Mouse (Mus musculus): ENCODE measurements at regions not wholly inside any gene's neighbourhood (a gene's known extent, or its start where the extent isn't known, plus 50 kb on each side); places are given as distances from the start of the nearest gene placed in this dataset.

DNA sequence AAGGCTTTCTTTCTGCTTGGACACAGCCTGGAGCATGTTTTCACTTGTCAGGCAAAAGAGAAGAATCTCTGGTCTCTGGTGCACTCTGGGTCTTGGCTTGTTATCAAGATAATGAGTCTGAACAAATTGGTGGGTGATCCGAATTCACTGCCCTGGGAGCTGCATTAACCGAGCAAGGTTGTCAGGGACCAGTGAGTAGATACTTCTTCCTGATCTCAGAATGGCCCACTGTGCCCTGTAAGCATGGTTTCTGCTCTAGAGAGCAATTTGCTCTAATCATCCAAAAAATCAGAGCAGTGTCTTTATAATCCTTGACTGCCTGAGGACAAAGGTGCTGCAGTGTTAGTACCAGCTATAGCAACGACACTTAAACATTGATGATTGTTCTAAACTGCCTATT lies 97.2 kb upstream of the 1500015O10Rik start:
- no peak for TF ChIP-seq CTCF (IDR thresholded peaks at IDR 0.05; ENCODE audit: extremely low read depth, insufficient read depth, low read length)
- no peak for TF ChIP-seq POLR2A (IDR thresholded peaks at IDR 0.05; ENCODE audit: extremely low read depth, insufficient read depth, low read length)
- H3K4me3 ChIP-seq (ENCODE audit: insufficient read depth, low read length), result no peak overlapping the region
- no peak overlapping the region for H3K27ac ChIP-seq (ENCODE audit: insufficient read depth, low read length)
- no peaks in the 10 kb centered on the region for H3K4me1 ChIP-seq (ENCODE audit: control insufficient read depth, insufficient read depth, low read length)

DNA sequence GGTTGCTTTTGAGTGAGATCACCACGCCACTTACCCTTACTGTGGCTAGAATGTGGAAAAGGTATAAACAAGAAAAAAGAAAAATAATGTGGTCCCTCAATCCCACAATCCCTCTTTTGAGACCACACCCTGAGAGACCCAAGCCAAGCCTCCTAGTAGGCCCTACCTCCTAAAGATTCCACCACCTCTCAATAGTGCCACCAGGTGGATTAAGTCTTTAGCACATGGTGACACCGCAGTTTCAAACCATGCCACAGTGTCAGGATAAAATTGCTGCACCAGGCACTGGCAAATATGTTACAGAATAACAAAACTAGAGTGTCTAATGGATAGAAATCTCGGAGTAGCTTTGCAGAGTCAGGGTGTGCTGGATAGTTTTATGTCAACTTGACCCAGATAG lies 94.7 kb upstream of the 1500015O10Rik start:
- H3K4me3 ChIP-seq (ENCODE audit: insufficient read depth, low read length), result no peak overlapping the region
- no peak overlapping the region for H3K27ac ChIP-seq (ENCODE audit: insufficient read depth, low read length)
- TF ChIP-seq CTCF (IDR thresholded peaks at IDR 0.05; ENCODE audit: extremely low read depth, insufficient read depth, low read length) (peak; percentile 50), POLR2A (IDR thresholded peaks at IDR 0.05; ENCODE audit: extremely low read depth, insufficient read depth, low read length) (no peak)
- H3K4me1 ChIP-seq (ENCODE audit: control insufficient read depth, insufficient read depth, low read length), result no peaks in the 10 kb centered on the region

DNA sequence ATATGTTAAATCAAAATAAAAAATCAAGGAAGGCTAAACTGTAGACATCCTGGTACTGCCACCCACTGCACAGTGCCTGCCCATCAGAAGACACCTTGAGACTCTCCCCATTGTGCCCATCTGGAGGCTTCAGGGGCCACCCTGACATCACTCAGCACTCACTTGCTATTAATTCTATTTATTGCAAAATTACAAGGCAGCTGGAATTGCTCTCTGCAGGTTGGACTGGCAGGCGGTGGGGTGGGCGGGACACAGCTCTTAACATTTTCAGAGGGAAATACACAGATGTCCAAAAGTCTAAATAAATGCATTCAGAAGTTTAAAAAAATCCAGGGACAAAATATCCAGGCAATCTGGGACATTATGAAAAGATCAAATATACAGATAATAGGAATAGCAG lies 92.4 kb upstream of the 1500015O10Rik start:
- no peak overlapping the region for H3K27ac ChIP-seq (ENCODE audit: insufficient read depth, low read length)
- TF ChIP-seq POLR2A (IDR thresholded peaks at IDR 0.05; ENCODE audit: extremely low read depth, insufficient read depth, low read length) (no peak), CTCF (IDR thresholded peaks at IDR 0.05; ENCODE audit: extremely low read depth, insufficient read depth, low read length) (no peak)
- H3K4me3 ChIP-seq (ENCODE audit: insufficient read depth, low read length), result no peak overlapping the region
- no peaks in the 10 kb centered on the region for H3K4me1 ChIP-seq (ENCODE audit: control insufficient read depth, insufficient read depth, low read length)

DNA sequence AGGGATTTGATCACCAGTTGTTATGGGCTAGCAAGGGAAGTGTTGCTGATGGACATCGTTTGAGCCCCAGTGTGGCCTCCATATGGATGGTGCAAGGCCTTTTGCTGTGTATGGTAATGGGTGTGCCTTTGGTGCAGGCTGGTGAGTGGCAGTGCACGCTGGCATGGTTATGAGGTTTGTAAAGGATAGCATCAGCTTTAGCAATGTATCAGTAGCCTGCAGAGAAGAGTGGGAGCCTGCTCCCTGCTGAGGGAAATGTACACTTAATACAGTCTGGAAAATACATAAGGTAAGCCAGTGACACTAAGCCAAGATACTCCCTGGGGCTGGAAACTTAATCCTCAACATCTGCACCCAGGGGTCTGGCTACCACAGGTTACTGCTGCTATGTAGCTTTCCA lies 58.4 kb upstream of the 1500015O10Rik start:
- Histone ChIP-seq H3K27ac (ENCODE audit: insufficient read depth, low read length) (no peak overlapping the region), H3K4me3 (ENCODE audit: insufficient read depth, low read length) (no peak overlapping the region), H3K4me1 (ENCODE audit: control insufficient read depth, insufficient read depth, low read length) (no peaks in the 10 kb centered on the region)
- TF ChIP-seq POLR2A (IDR thresholded peaks at IDR 0.05; ENCODE audit: extremely low read depth, insufficient read depth, low read length) (no peak), CTCF (IDR thresholded peaks at IDR 0.05; ENCODE audit: extremely low read depth, insufficient read depth, low read length) (no peak)
